Mouse (Mus musculus) embryonic fibroblast, embryonic 13.5 days (primary cell): Measurements from ENCODE around the gene Lce3e. TPM values are rescaled to one million over a fixed set of nuclear protein-coding genes. Genes with fewer than 3 reads are reported as not detected.

ENCODE experiments used
- H3K27ac ChIP-seq: 2 replicates; pipeline ENCODE4 v1.5.1; 2012; ENCODE audit warnings: low read length, control low read depth, inconsistent platforms; ENCODE audit not compliant: insufficient read depth
- H3K4me1 ChIP-seq: 2 replicates; pipeline ENCODE4 v1.6.1; 2011; ENCODE audit warnings: low read length; ENCODE audit not compliant: control insufficient read depth, insufficient read depth
- H3K4me3 ChIP-seq: 2 replicates; pipeline ENCODE4 v1.5.1; 2011; ENCODE audit warnings: mild to moderate bottlenecking, control low read depth, low read length; ENCODE audit not compliant: insufficient read depth
- CTCF ChIP-seq: IDR thresholded peaks from 2 replicates; pipeline ENCODE4 v1.5.1; 2011; ENCODE audit warnings: mild to moderate bottlenecking, control low read depth, low read length, moderate library complexity, borderline replicate concordance; ENCODE audit not compliant: insufficient read depth
- POLR2A ChIP-seq: IDR thresholded peaks from 2 replicates; pipeline ENCODE4 v1.6.1; 2011; ENCODE audit warnings: low read depth, mild to moderate bottlenecking, control low read depth, low read length, moderate library complexity
- polyA plus RNA-seq: library from polyadenylated mRNA; stranded (reverse); fragments of >200 nt; gene quantifications from 2 replicates; pipeline ENCODE4 v1.2.4, GENCODE M21; 2011; ENCODE audit warnings: low read depth; ENCODE audit not compliant: missing spikeins, insufficient read length

The Lce3e gene
- not detected in 2 replicates for polyA plus RNA-seq

GRCm38 (mm10) chr3:92966761-92967160 lies at the start of gene Lce3e:
Gene Lce3e, plus strand, starts transcription at chr3:92967061.
- no peak for TF ChIP-seq CTCF
- TF ChIP-seq POLR2A: no peak
- no peaks in the 10 kb centered on the region for H3K4me1 ChIP-seq

DNA sequence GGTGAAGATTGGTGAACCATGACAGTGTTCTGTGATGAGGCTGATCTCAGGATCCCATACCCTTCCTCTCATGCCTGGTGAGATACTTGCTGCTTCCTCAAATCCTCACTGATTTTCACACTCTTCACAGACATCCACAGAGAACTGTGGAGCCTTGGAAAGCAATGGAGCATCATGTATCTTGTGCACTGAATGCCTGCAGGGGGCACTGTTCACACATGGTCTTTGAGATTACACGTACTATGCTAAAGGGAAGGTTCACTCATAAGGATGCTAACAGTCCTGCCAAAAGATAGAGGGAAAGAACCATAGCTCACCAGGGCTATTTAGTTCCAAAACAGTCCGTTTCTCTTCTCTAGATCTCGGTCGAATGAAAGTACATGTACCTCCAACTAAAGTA lies 46.5 kb upstream of the Lce3e start:
- Histone ChIP-seq H3K4me1 (no peaks in the 10 kb centered on the region), H3K4me3 (no peak overlapping the region), H3K27ac (no peak overlapping the region)
- TF ChIP-seq POLR2A (no peak), CTCF (no peak)

More at GRCm38 (mm10) chr3:92966761-92967160, at the start of gene Lce3e:
- Histone ChIP-seq H3K27ac (no peak within 1 kb of the TSS), H3K4me3 (no peak within 1 kb of the TSS)

- Histone ChIP-seq H3K27ac (no peak within 1 kb of the TSS), H3K4me3 (no peak within 1 kb of the TSS), H3K4me1 (no peaks in the 10 kb centered on the region)
- TF ChIP-seq POLR2A: no peak
- no peak for TF ChIP-seq CTCF
Measured at GRCm38 (mm10) chr3:92926130-92926529, 40.7 kb upstream of the Lce3e start, which contains the start of gene Lce3a. Gene Lce3a, minus strand, starts transcription at chr3:92926230.

DNA sequence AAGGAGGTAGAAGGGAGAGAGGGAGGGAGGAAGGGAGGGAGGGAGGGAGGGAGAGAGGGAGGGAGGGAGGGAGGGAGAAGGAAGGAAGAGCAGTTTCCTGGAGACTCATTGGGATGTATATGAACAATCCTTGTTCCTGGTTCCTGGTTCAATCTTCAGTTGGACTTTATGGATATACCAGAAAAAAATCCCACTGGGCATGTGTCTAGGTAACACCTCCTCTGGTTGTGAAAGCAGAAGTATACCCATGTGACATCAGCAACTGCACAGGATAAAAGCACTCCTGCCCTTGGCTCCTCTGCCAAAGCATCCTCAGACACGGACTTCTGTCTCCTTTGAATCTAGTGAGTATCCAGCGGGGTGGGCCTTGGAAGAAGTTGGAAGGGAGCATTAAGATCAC lies 34.2 kb upstream of the Lce3e start, which contains the start of gene Lce3b:
TSS of gene Lce3b (plus strand) at position 301 of the 400 bp plus-strand sequence.
- TF ChIP-seq POLR2A (no peak), CTCF (no peak)
- Histone ChIP-seq H3K4me3 (no peak within 1 kb of the TSS), H3K4me1 (no peaks in the 10 kb centered on the region), H3K27ac (no peak within 1 kb of the TSS)

- Histone ChIP-seq H3K27ac (no peak within 1 kb of the TSS), H3K4me1 (no peaks in the 10 kb centered on the region), H3K4me3 (no peak within 1 kb of the TSS)
- TF ChIP-seq POLR2A (no peak), CTCF (no peak)
Measured at GRCm38 (mm10) chr3:92944186-92944585, 22.7 kb upstream of the Lce3e start, which contains the start of gene Lce3c. Gene Lce3c, plus strand, starts transcription at chr3:92944486.

GRCm38 (mm10) chr3:92957090-92957489 lies 9.8 kb upstream of the Lce3e start, which contains the start of gene Lce3d:
Gene Lce3d, plus strand, starts transcription at chr3:92957390.
- Histone ChIP-seq H3K4me1 (no peaks in the 10 kb centered on the region), H3K27ac (no peak within 1 kb of the TSS), H3K4me3 (no peak within 1 kb of the TSS)
- no peak for TF ChIP-seq CTCF
- no peak for TF ChIP-seq POLR2A

- H3K4me1 ChIP-seq: peaks cover 6% of the 10 kb centered on the region
- no peak for TF ChIP-seq CTCF
- TF ChIP-seq POLR2A: no peak
- H3K27ac ChIP-seq: no peak overlapping the region
- no peak overlapping the region for H3K4me3 ChIP-seq
Measured at GRCm38 (mm10) chr3:92978484-92978883, 11.6 kb downstream of the Lce3e start.

DNA sequence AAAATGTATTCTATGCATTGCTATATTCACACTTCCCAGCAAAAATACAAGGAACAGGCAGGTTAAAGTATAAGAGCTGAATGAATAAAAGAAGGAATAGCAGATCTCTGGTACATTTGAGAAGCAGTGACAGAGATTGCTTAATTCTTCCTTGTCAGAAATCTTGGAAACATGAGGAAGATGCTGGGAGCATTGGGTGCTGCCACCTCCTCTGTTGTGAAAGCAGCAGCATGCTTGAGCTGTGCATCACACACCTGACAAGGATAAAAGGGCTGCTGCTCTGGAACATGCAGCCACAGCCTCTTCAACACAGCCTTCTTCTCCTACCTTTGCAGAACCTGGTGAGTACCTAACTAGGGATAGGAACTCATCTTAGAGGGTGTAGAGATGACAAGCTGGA lies 25.1 kb downstream of the Lce3e start, which contains the start of gene Lce3f:
TSS of gene Lce3f (plus strand) at position 301 of the 400 bp plus-strand sequence.
- no peak within 1 kb of the TSS for H3K27ac ChIP-seq
- no peak within 1 kb of the TSS for H3K4me3 ChIP-seq
- no peak for TF ChIP-seq CTCF
- no peak for TF ChIP-seq POLR2A
- no peaks in the 10 kb centered on the region for H3K4me1 ChIP-seq

GRCm38 (mm10) chr3:92998691-92999090 lies 31.8 kb downstream of the Lce3e start:
- H3K4me3 ChIP-seq: no peak overlapping the region
- no peak overlapping the region for H3K27ac ChIP-seq
- TF ChIP-seq CTCF (peak; percentile 78), POLR2A (no peak)
- no peaks in the 10 kb centered on the region for H3K4me1 ChIP-seq

DNA sequence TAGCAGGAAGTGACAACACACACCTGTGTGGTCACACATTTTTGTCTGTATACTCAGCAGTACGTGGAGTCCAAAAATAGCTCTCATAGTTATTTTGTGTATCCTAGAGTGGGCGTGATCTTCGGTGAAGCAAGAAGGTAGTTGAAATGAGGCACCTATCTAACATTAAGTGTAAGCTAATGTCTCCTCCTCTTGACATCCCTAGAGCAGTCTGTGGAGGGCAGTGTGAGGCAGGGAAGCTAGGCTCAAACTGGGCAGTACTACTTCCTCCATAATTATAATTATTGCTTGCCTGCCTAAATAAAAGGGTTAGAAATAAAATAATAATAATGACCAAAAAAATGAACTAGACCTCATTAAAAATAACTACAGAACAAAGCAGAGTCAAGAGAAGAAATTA lies 33.8 kb downstream of the Lce3e start:
- H3K4me3 ChIP-seq: no peak overlapping the region
- TF ChIP-seq CTCF (peak; percentile 50; the same call in 1 of the 2 replicates), POLR2A (no peak)
- no peaks in the 10 kb centered on the region for H3K4me1 ChIP-seq
- no peak overlapping the region for H3K27ac ChIP-seq

GRCm38 (mm10) chr3:93002843-93003242 lies 36.0 kb downstream of the Lce3e start:
- no peak overlapping the region for H3K4me3 ChIP-seq
- no peaks in the 10 kb centered on the region for H3K4me1 ChIP-seq
- TF ChIP-seq POLR2A (no peak), CTCF (no peak)
- H3K27ac ChIP-seq: no peak overlapping the region
